Mouse (Mus musculus) E14TG2a.4 (cell line): ENCODE data around the gene Itpkb.

Experiments
- CTCF ChIP-seq: conservative IDR thresholded peaks from 2 replicates; pipeline ENCODE4 v1.5.1; 2014; ENCODE audit warnings: low read length
- NANOG ChIP-seq: IDR thresholded peaks from 2 replicates; pipeline ENCODE4 v1.6.1; 2014; ENCODE audit warnings: borderline replicate concordance, low read length, mixed read lengths
- POU5F1 ChIP-seq: IDR thresholded peaks from 2 replicates; pipeline ENCODE4 v1.6.1; 2014; ENCODE audit warnings: low read length, borderline replicate concordance

GRCm38 (mm10) chr1:180431833-180432232 lies 101.5 kb downstream of the Itpkb start:
- TF ChIP-seq CTCF (no peak), POU5F1 (no peak), NANOG (no peak)
